Mouse (Mus musculus) stomach, postnatal 0 days (tissue): Measurements from ENCODE around the gene Ms4a8a.

Experiments
- CTCF ChIP-seq: IDR thresholded peaks from 2 replicates; pipeline ENCODE4 v1.5.1; 2016; ENCODE audit warnings: antibody characterized with exemption, low read depth, mild to moderate bottlenecking, moderate library complexity
- EP300 ChIP-seq: optimal IDR thresholded peaks from 2 replicates; pipeline ENCODE3; 2016; ENCODE audit warnings: antibody characterized with exemption

DNA sequence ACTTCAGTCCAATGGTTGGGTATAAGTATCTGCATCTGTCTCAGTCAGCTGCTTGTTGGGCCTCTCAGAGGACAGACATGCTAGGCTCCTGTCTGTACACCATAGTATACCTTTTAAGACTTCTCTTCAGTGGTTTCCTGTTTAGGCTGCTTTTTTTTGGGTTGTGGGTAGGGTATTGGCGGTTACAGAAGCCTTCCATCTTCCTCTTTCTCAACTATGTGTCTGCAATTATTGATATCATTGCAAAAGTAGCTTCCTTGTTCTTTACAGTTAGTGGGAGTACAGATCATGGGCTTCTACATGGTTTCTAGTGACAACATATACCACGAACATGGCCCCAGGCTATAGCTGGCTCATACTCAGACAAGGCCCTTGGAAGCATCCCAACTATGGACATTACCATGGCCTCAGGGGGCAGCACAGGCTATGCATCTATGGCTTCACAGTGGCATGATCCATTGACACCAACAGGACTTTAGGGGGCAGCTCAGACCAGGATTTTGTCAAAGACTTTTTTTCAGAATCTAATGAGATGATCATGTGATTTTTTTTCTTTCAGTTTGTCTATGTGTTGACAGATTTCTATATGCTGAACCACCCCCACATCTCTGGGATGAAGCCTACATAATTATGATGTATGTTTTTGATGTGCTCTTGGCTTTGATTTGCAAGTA, 15.6 kb downstream of the Ms4a8a start:
- TF ChIP-seq EP300 (no peak), CTCF (no peak)
